Mouse (Mus musculus): ENCODE results near the gene Fgfr2. TPM values are rescaled to one million over a fixed set of nuclear protein-coding genes. Genes with fewer than 3 reads are reported as not detected.
"Not testable (repeated sequence)": the region's sequence is repeated elsewhere in the genome, so short reads cannot be mapped to it uniquely, and the experiment has no call there.

Fgfr2 gene
- total RNA-seq, 1 experiment, result 37.5 TPM

- H3K4me1 ChIP-seq (ENCODE audit: control insufficient read depth in 2 of 2, insufficient read depth in 2 of 2, low read length in 2 of 2, poor library complexity in 1 of 2), result no peaks in the 10 kb centered on the region
- no peaks in the 10 kb centered on the region for H3K9me3 ChIP-seq (ENCODE audit: control insufficient read depth, insufficient read depth, low read depth, low read length)
- DNase-seq (ENCODE audit: low read depth, low spot score), result no peak
- no peak for TF ChIP-seq ZNF384 (IDR thresholded peaks at IDR 0.05; ENCODE audit: low read depth, low read length)
- no peaks in the 10 kb centered on the region; the same call in 1 of the 2 replicates for H3K36me3 ChIP-seq (ENCODE audit: control insufficient read depth, insufficient read depth, low read length, poor library complexity, severe bottlenecking)
- no peak overlapping the region for H3K27ac ChIP-seq (ENCODE audit: insufficient read depth, low read depth, low read length, poor library complexity, severe bottlenecking)
- no peak overlapping the region for H3K4me3 ChIP-seq (ENCODE audit: insufficient read depth in 1 of 2, low read depth in 1 of 2, low read length in 2 of 2, poor library complexity in 1 of 2, severe bottlenecking in 1 of 2)
- in situ Hi-C loops (cut with MboI; ENCODE audit: low sequenced_read_pairs in 2 of 2, unreplicated experiment in 2 of 2), result no loop called here
- no peak overlapping the region for H3K9ac ChIP-seq (ENCODE audit: insufficient read depth, low read depth, low read length, poor library complexity, severe bottlenecking)
Measured at GRCm38 (mm10) chr7:130403346-130403745, 2719.8 kb downstream of the Fgfr2 start.

- Histone ChIP-seq H3K36me3 (ENCODE audit: control insufficient read depth, insufficient read depth, low read length, poor library complexity, severe bottlenecking) (peaks cover 2% of the 10 kb centered on the region; the same call in 1 of the 2 replicates), H3K4me3 (ENCODE audit: insufficient read depth in 1 of 2, low read depth in 1 of 2, low read length in 2 of 2, poor library complexity in 1 of 2, severe bottlenecking in 1 of 2) (no peak overlapping the region), H3K27ac (ENCODE audit: insufficient read depth, low read depth, low read length, poor library complexity, severe bottlenecking) (no peak overlapping the region), H3K9me3 (ENCODE audit: control insufficient read depth, insufficient read depth, low read depth, low read length) (no peaks in the 10 kb centered on the region), H3K4me1 (ENCODE audit: control insufficient read depth in 2 of 2, insufficient read depth in 2 of 2, low read length in 2 of 2, poor library complexity in 1 of 2) (peaks cover 0 to 4% of the 10 kb centered on the region in 2 experiments; a peak in 1 of 4 replicates), H3K9ac (ENCODE audit: insufficient read depth, low read depth, low read length, poor library complexity, severe bottlenecking) (no peak overlapping the region)
- TF ChIP-seq CHD2 (IDR thresholded peaks at IDR 0.05; ENCODE audit: low read depth, low read length) (no peak), ZNF384 (IDR thresholded peaks at IDR 0.05; ENCODE audit: low read depth, low read length) (0 out of 2 replicates have a peak, but pooled peaks have one; percentile 27), MAFK (IDR thresholded peaks at IDR 0.05; ENCODE audit: insufficient read depth, low read depth, low read length) (no peak), HCFC1 (IDR thresholded peaks at IDR 0.05; ENCODE audit: borderline replicate concordance, insufficient read depth, low read length) (no peak), ZC3H11A (IDR thresholded peaks at IDR 0.05; ENCODE audit: borderline replicate concordance, low read depth, low read length) (no peak)
- DNase-seq (ENCODE audit: low read depth, low spot score), result no peak
- in situ Hi-C loops (cut with MboI; ENCODE audit: low sequenced_read_pairs in 2 of 2, unreplicated experiment in 2 of 2), result loop anchor here (25.0 kb wide), 1 partner anchor 732 kb away; no protein-coding TSS in a partner anchor
Measured at GRCm38 (mm10) chr7:130394697-130395096, 2728.5 kb downstream of the Fgfr2 start.

- not testable (repeated sequence) for H3K27ac ChIP-seq (ENCODE audit: insufficient read depth, low read depth, low read length, poor library complexity, severe bottlenecking); H3K9me3 ChIP-seq (ENCODE audit: control insufficient read depth, insufficient read depth, low read depth, low read length); H3K36me3 ChIP-seq (ENCODE audit: control insufficient read depth, insufficient read depth, low read length, poor library complexity, severe bottlenecking); H3K9ac ChIP-seq (ENCODE audit: insufficient read depth, low read depth, low read length, poor library complexity, severe bottlenecking); H3K4me3 ChIP-seq (ENCODE audit: insufficient read depth in 1 of 2, low read depth in 1 of 2, low read length in 2 of 2, poor library complexity in 1 of 2, severe bottlenecking in 1 of 2); DNase-seq (ENCODE audit: low read depth, low spot score); H3K4me1 ChIP-seq (ENCODE audit: control insufficient read depth in 2 of 2, insufficient read depth in 2 of 2, low read length in 2 of 2, poor library complexity in 1 of 2)
- TF ChIP-seq ZNF384 (IDR thresholded peaks at IDR 0.05; ENCODE audit: low read depth, low read length), result peak; percentile 91
- in situ Hi-C loops (cut with MboI; ENCODE audit: low sequenced_read_pairs in 2 of 2, unreplicated experiment in 2 of 2), result loop anchor here (25.0 kb wide), 1 partner anchor 728 kb away; no protein-coding TSS in a partner anchor
Measured at GRCm38 (mm10) chr7:130390060-130390459, 2733.1 kb downstream of the Fgfr2 start.

- no peaks in the 10 kb centered on the region for H3K9me3 ChIP-seq (ENCODE audit: control insufficient read depth, insufficient read depth, low read depth, low read length)
- H3K4me3 ChIP-seq (ENCODE audit: insufficient read depth in 1 of 2, low read depth in 1 of 2, low read length in 2 of 2, poor library complexity in 1 of 2, severe bottlenecking in 1 of 2), result no peak overlapping the region
- no peaks in the 10 kb centered on the region for H3K36me3 ChIP-seq (ENCODE audit: control insufficient read depth, insufficient read depth, low read length, poor library complexity, severe bottlenecking)
- no peak for DNase-seq (ENCODE audit: low read depth, low spot score)
- in situ Hi-C loops (cut with MboI; ENCODE audit: low sequenced_read_pairs in 2 of 2, unreplicated experiment in 2 of 2), result loop anchor here (25.0 kb wide), 1 partner anchor 724 kb away; no protein-coding TSS in a partner anchor
- H3K4me1 ChIP-seq (ENCODE audit: control insufficient read depth in 2 of 2, insufficient read depth in 2 of 2, low read length in 2 of 2, poor library complexity in 1 of 2), result no peaks in the 10 kb centered on the region
- H3K9ac ChIP-seq (ENCODE audit: insufficient read depth, low read depth, low read length, poor library complexity, severe bottlenecking), result no peak overlapping the region
- no peak for TF ChIP-seq CHD2 (IDR thresholded peaks at IDR 0.05; ENCODE audit: low read depth, low read length)
- TF ChIP-seq MAFK (IDR thresholded peaks at IDR 0.05; ENCODE audit: insufficient read depth, low read depth, low read length), result no peak
- no peak for TF ChIP-seq ZNF384 (IDR thresholded peaks at IDR 0.05; ENCODE audit: low read depth, low read length)
- TF ChIP-seq ZC3H11A (IDR thresholded peaks at IDR 0.05; ENCODE audit: borderline replicate concordance, low read depth, low read length), result no peak
- TF ChIP-seq HCFC1 (IDR thresholded peaks at IDR 0.05; ENCODE audit: borderline replicate concordance, insufficient read depth, low read length), result no peak
- no peak overlapping the region for H3K27ac ChIP-seq (ENCODE audit: insufficient read depth, low read depth, low read length, poor library complexity, severe bottlenecking)
Measured at GRCm38 (mm10) chr7:130386308-130386707, 2736.8 kb downstream of the Fgfr2 start.

- TF ChIP-seq ZC3H11A (IDR thresholded peaks at IDR 0.05; ENCODE audit: borderline replicate concordance, low read depth, low read length) (no peak), CHD2 (IDR thresholded peaks at IDR 0.05; ENCODE audit: low read depth, low read length) (no peak), MAFK (IDR thresholded peaks at IDR 0.05; ENCODE audit: insufficient read depth, low read depth, low read length) (no peak), ZNF384 (IDR thresholded peaks at IDR 0.05; ENCODE audit: low read depth, low read length) (no peak), HCFC1 (IDR thresholded peaks at IDR 0.05; ENCODE audit: borderline replicate concordance, insufficient read depth, low read length) (no peak)
- Histone ChIP-seq H3K9ac (ENCODE audit: insufficient read depth, low read depth, low read length, poor library complexity, severe bottlenecking) (no peak overlapping the region), H3K4me3 (ENCODE audit: insufficient read depth in 1 of 2, low read depth in 1 of 2, low read length in 2 of 2, poor library complexity in 1 of 2, severe bottlenecking in 1 of 2) (no peak overlapping the region), H3K9me3 (ENCODE audit: control insufficient read depth, insufficient read depth, low read depth, low read length) (no peaks in the 10 kb centered on the region), H3K4me1 (ENCODE audit: control insufficient read depth in 2 of 2, insufficient read depth in 2 of 2, low read length in 2 of 2, poor library complexity in 1 of 2) (no peaks in the 10 kb centered on the region), H3K36me3 (ENCODE audit: control insufficient read depth, insufficient read depth, low read length, poor library complexity, severe bottlenecking) (no peaks in the 10 kb centered on the region), H3K27ac (ENCODE audit: insufficient read depth, low read depth, low read length, poor library complexity, severe bottlenecking) (no peak overlapping the region)
- in situ Hi-C loops (cut with MboI; ENCODE audit: low sequenced_read_pairs in 2 of 2, unreplicated experiment in 2 of 2), result loop anchor here (25.0 kb wide), 1 partner anchor 724 kb away; no protein-coding TSS in a partner anchor
- DNase-seq (ENCODE audit: low read depth, low spot score), result no peak
Measured at GRCm38 (mm10) chr7:130385732-130386294, 2737.3 kb downstream of the Fgfr2 start.
